Mouse (Mus musculus) brown adipose tissue, adult 24 weeks (tissue): ENCODE measurements at regions not wholly inside any gene's neighbourhood (a gene's known extent, or its start where the extent isn't known, plus 50 kb on each side); places are given as distances from the start of the nearest gene placed in this dataset.

ENCODE experiments used
- H3K27ac ChIP-seq: fragments of 200-500 bp; replicated peaks from 2 replicates; pipeline ENCODE4 v1.5.1; 2012; ENCODE audit warnings: low read depth, mild to moderate bottlenecking, low read length
- H3K4me1 ChIP-seq: fragments of 200-500 bp; 2 replicates; pipeline ENCODE4 v1.6.1; 2012; ENCODE audit warnings: low read length, mixed read lengths; ENCODE audit not compliant: control insufficient read depth, insufficient read depth, insufficient read length
- H3K4me3 ChIP-seq: fragments of 200-500 bp; 2 replicates; pipeline ENCODE4 v1.5.1; 2012; ENCODE audit warnings: low read depth, mild to moderate bottlenecking, low read length, moderate library complexity; ENCODE audit not compliant: insufficient read depth

GRCm38 (mm10) chr10:117490851-117491595 is 111.2 kb upstream of the Cpsf6 start:
- Histone ChIP-seq H3K4me3 (no peak overlapping the region), H3K27ac (no peak overlapping the region), H3K4me1 (no peaks in the 10 kb centered on the region)

GRCm38 (mm10) chr10:117483091-117483600 is 103.3 kb upstream of the Cpsf6 start:
- H3K4me3 ChIP-seq = no peak overlapping the region

DNA sequence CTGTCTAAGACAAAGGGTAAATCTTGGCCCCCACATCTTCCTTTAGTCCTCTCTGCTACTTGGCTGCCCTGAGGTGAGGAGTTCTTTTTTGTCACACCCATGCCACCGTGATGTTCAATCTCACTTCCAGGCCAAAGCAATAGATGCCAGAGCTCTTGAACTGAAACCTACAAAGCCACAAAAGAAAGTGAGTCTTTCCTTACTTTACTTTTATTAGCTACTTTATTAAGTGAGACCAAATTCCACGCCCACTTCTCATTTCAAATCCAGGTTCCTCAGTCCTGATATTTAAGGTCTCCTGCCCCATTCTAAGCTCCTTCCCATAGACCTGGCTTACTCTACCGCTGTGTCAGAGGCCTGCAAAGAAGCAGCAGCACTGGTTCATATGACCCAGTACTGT is 102.5 kb upstream of the Cpsf6 start:
- no peaks in the 10 kb centered on the region for H3K4me1 ChIP-seq
- no peak overlapping the region for H3K4me3 ChIP-seq
- no peak overlapping the region for H3K27ac ChIP-seq

More at GRCm38 (mm10) chr10:117483091-117483600, 103.3 kb upstream of the Cpsf6 start:
- no peak overlapping the region for H3K27ac ChIP-seq
- no peaks in the 10 kb centered on the region for H3K4me1 ChIP-seq

DNA sequence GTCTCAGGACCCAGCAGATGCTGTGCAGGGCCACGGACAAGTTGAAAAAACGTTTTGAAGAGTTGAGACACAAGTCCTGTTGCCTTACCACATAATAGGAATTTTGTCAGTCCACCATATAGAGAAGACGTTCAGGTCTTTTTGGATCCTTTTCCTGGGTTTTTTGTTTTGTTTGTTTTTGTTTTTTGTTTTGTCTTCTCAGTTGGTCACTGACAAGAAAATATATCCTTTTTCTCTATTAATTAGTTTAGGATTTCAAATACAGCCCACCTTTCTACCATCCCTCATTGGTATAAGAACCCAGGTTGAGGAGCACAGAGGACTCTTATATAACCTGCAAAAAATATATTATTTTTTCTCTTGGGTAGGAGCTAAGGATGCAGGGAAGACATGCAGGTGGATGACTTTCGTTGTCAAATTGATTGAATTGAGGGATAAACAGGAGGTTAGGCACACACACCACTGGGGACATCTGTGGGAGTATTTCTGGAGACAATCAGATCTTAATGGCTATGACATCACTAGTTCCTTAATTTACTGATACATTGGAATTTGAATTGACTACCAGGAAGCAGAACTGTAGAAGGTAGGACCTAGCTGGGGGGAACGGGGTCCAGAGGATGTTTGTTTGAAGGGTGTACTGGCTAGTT is 101.7 kb upstream of the Cpsf6 start:
- Histone ChIP-seq H3K4me3 (no peak overlapping the region), H3K4me1 (no peaks in the 10 kb centered on the region), H3K27ac (no peak overlapping the region)

DNA sequence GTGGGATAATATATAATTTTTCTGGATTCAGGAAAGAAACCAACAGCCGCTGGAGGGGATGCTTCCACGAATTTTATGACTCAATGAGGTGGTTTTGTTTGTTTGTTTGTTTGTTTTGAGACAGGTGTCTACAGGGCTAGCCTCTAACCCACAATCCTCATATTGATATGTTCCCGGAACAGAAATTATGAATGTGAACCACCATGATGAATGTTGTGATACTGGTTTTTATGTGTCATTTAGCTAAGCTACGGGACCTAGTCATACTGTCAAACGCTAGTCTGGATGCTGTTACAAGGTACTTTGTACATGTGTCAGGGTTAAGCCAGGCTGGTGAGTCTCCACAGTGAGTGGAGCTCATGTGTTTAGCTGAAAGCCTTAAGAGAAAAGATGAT is 100.6 kb upstream of the Cpsf6 start:
- H3K4me1 ChIP-seq = no peaks in the 10 kb centered on the region
- no peak overlapping the region for H3K27ac ChIP-seq
- no peak overlapping the region for H3K4me3 ChIP-seq

DNA sequence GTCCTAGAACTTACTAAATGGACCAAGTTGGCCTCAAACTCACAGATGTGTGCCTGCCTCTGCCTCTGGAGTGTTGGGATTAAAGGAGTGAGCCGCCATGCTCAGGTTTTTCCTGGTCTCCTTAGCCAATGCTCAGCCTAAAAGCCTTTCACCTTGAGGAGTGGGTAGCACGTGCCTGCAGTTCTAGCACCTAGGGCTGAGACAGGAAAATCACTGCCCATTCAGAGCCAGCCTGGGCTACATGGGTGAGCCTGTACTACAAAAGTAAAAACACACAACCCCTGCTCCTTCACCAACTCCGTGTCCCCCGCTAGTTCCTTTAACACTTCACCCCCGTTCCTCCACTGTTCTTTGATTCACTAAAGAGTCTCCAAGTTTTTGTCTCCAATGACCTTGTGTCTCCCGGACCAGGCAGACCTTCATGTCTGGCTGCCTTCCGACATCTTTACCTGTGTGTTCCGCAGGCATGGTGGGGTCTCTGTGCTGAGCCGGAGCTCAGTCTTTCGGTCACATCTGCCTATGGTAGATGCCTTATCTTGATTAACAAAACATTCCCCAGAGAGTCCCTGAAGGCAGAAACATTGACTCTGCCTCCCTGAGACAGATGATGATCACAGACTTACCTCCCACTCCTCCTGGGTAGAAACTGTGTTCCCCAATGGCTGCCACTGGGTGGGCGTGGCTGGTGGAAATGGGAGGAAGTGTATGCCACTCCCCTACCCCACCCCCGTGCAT is 100.1 kb upstream of the Cpsf6 start:
- Histone ChIP-seq H3K4me1 (no peaks in the 10 kb centered on the region), H3K4me3 (no peak overlapping the region), H3K27ac (no peak overlapping the region)

DNA sequence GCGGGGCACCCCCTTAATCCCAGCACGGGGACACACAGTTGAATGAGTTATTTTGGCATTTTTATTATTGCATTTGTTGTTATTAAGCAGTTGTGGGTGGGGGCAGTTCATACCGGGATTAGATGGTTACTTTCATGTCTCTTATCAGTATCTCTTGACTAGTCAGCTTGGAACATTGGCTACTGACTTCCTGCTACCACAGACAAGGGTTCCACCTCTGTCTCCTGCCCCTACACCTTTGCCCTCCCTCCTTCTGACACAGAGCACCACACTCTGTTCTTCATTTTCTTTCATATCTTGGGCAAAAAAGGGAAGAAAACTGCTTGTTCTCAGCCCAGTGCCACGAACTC is 99.1 kb upstream of the Cpsf6 start:
- no peak overlapping the region for H3K4me3 ChIP-seq
- H3K27ac ChIP-seq = no peak overlapping the region
- no peaks in the 10 kb centered on the region for H3K4me1 ChIP-seq

GRCm38 (mm10) chr10:117478202-117478930 is 98.6 kb upstream of the Cpsf6 start:
- H3K27ac ChIP-seq = no peak overlapping the region
- no peak overlapping the region for H3K4me3 ChIP-seq
- no peaks in the 10 kb centered on the region for H3K4me1 ChIP-seq

- Histone ChIP-seq H3K4me3 (no peak overlapping the region), H3K27ac (no peak overlapping the region), H3K4me1 (no peaks in the 10 kb centered on the region)
These were observed 97.8 kb upstream of the Cpsf6 start for GRCm38 (mm10) chr10:117477331-117478201.

DNA sequence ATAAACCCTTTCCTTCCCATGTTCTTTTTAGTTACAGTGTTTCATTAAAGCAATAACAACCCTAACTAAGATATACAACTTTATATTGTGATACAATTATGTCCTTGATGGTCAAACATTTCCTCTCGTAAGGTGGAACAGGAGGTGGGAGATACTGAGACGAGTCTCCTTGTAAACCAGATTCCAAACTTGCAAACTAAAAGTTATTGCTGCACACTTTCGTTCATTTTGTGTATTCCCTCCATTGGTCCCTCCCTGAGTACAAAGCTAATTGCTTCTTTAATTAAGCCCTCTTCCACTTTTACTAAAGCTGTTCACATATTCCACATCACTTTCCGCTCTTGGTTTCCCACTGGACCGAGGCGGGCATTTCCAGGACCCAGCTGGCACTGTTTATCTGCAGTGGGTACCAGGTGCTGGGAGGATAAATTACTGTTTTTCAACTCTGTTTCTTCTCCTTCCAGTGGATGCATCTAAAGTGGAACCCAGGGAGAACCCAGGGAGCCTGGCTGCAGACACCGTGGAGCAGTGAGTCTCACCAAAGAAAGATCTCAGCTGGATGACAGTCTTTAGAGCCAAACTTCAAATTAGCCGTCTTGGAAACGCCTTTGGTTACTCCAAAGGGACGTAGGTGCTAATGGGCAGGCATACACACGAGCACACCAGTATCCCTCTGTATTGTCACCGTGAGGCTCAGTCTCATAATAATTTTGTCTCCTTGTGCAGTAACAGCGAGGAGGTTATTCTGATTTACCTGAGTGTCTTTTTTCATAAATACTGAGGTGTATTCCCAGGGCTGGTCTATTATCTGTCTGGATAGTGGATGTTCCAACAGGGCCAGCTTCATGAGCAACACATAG is 95.5 kb upstream of the Cpsf6 start:
- no peak overlapping the region for H3K4me3 ChIP-seq
- H3K27ac ChIP-seq = no peak overlapping the region
- no peaks in the 10 kb centered on the region for H3K4me1 ChIP-seq

GRCm38 (mm10) chr10:117474351-117475085 is 94.7 kb upstream of the Cpsf6 start:
- no peak overlapping the region for H3K4me3 ChIP-seq
- no peaks in the 10 kb centered on the region for H3K4me1 ChIP-seq
- no peak overlapping the region for H3K27ac ChIP-seq

- H3K4me3 ChIP-seq = no peak overlapping the region
- no peak overlapping the region for H3K27ac ChIP-seq
- no peaks in the 10 kb centered on the region for H3K4me1 ChIP-seq
These were observed 93.7 kb upstream of the Cpsf6 start for GRCm38 (mm10) chr10:117473471-117473870.

DNA sequence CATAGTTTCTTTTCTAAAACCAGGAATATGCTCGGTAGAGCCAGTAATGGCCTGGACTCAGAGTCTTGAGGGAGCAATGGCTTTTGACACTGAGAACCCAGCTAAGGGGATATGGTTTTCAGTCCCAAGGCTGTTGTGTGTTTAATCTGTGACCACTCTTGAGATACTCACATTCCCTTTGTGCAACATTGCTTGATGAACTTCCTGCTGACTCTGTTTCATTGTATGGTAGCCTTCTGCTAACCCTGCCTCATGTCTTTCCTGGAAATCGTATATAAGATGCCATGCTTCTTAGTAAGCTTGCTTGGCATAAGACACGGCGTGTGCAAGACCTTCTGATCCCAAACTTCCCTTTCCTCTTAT is 92.7 kb upstream of the Cpsf6 start:
- Histone ChIP-seq H3K4me1 (no peaks in the 10 kb centered on the region), H3K27ac (no peak overlapping the region), H3K4me3 (no peak overlapping the region)
